Mouse (Mus musculus) stomach, postnatal 0 days (tissue): ENCODE data around the gene Mrpl45.

Source experiments
- CTCF ChIP-seq: IDR thresholded peaks from 2 replicates; pipeline ENCODE4 v1.5.1; 2016; ENCODE audit warnings: antibody characterized with exemption, low read depth, mild to moderate bottlenecking, moderate library complexity
- EP300 ChIP-seq: optimal IDR thresholded peaks from 2 replicates; pipeline ENCODE3; 2016; ENCODE audit warnings: antibody characterized with exemption

GRCm38 (mm10) chr11:97361948-97362648 is 46.6 kb downstream of the Mrpl45 start, which contains the start of gene Socs7:
- TF ChIP-seq EP300 (no peak), CTCF (no peak)
